Mouse (Mus musculus): ENCODE results near the gene Mtmr3. TPM values are rescaled to one million over a fixed set of nuclear protein-coding genes. Genes with fewer than 3 reads are reported as not detected.

Mtmr3 gene
- polyA plus RNA-seq, 1 experiment from 2014 or later, result 32.8 TPM

- 78% methylated on average over 2 of the region's 2 CpGs for WGBS
Measured at GRCm38 (mm10) chr11:4507421-4507820, 87.2 kb downstream of the Mtmr3 start.

GRCm38 (mm10) chr11:4506486-4506885, 88.2 kb downstream of the Mtmr3 start:
- Histone ChIP-seq H3K4me3 (ENCODE audit: low read depth, low read length) (no peak overlapping the region), H3K27ac (ENCODE audit: low read depth, low read length) (no peak overlapping the region), H3K4me1 (ENCODE audit: control insufficient read depth, insufficient read depth, low read length) (no peaks in the 10 kb centered on the region), H3K9me3 (ENCODE audit: control insufficient read depth, low read length) (no peaks in the 10 kb centered on the region), H3K36me3 (ENCODE audit: control insufficient read depth, insufficient read depth, low read length) (peaks cover 17% of the 10 kb centered on the region; the same call in 1 of the 2 replicates), H3K27me3 (ENCODE audit: control insufficient read depth, insufficient read depth, low read length) (no peaks in the 10 kb centered on the region), H3K9ac (replicated peaks; ENCODE audit: low read depth, low read length) (no peak overlapping the region), H3K4me2 (ENCODE audit: low read depth, low read length) (no peak overlapping the region)
- no peak for ATAC-seq (ENCODE audit: low read depth)
- WGBS, result 93% methylated on average over 2 of the region's 2 CpGs

More at GRCm38 (mm10) chr11:4507421-4507820, 87.2 kb downstream of the Mtmr3 start:
- no peak overlapping the region for H3K9ac ChIP-seq (replicated peaks; ENCODE audit: low read depth, low read length)
- H3K27me3 ChIP-seq (ENCODE audit: control insufficient read depth, insufficient read depth, low read length), result no peaks in the 10 kb centered on the region
- no peak overlapping the region for H3K4me2 ChIP-seq (ENCODE audit: low read depth, low read length)
- H3K4me3 ChIP-seq (ENCODE audit: low read depth, low read length), result no peak overlapping the region
- peaks cover 17% of the 10 kb centered on the region; the same call in 1 of the 2 replicates for H3K36me3 ChIP-seq (ENCODE audit: control insufficient read depth, insufficient read depth, low read length)
- no peaks in the 10 kb centered on the region for H3K4me1 ChIP-seq (ENCODE audit: control insufficient read depth, insufficient read depth, low read length)
- no peak for ATAC-seq (ENCODE audit: low read depth)
- no peaks in the 10 kb centered on the region for H3K9me3 ChIP-seq (ENCODE audit: control insufficient read depth, low read length)
- H3K27ac ChIP-seq (ENCODE audit: low read depth, low read length), result no peak overlapping the region

- Histone ChIP-seq H3K9me3 (ENCODE audit: control insufficient read depth, low read length) (no peaks in the 10 kb centered on the region), H3K9ac (replicated peaks; ENCODE audit: low read depth, low read length) (no peak overlapping the region), H3K27me3 (ENCODE audit: control insufficient read depth, insufficient read depth, low read length) (no peaks in the 10 kb centered on the region), H3K27ac (ENCODE audit: low read depth, low read length) (no peak overlapping the region), H3K4me1 (ENCODE audit: control insufficient read depth, insufficient read depth, low read length) (no peaks in the 10 kb centered on the region), H3K4me2 (ENCODE audit: low read depth, low read length) (no peak overlapping the region), H3K36me3 (ENCODE audit: control insufficient read depth, insufficient read depth, low read length) (peaks cover 35% of the 10 kb centered on the region), H3K4me3 (ENCODE audit: low read depth, low read length) (no peak overlapping the region)
- no peak for ATAC-seq (ENCODE audit: low read depth)
- WGBS, result 77% methylated on average over 2 of the region's 2 CpGs
Measured at GRCm38 (mm10) chr11:4502206-4502605, 92.5 kb downstream of the Mtmr3 start.

- H3K4me1 ChIP-seq (ENCODE audit: control insufficient read depth, insufficient read depth, low read length), result no peaks in the 10 kb centered on the region
- no peak overlapping the region for H3K4me3 ChIP-seq (ENCODE audit: low read depth, low read length)
- ATAC-seq (ENCODE audit: low read depth), result no peak
- no peak overlapping the region for H3K27ac ChIP-seq (ENCODE audit: low read depth, low read length)
- no peak overlapping the region for H3K9ac ChIP-seq (replicated peaks; ENCODE audit: low read depth, low read length)
- H3K4me2 ChIP-seq (ENCODE audit: low read depth, low read length), result no peak overlapping the region
- 86% methylated on average over 4 of the region's 4 CpGs for WGBS
- H3K9me3 ChIP-seq (ENCODE audit: control insufficient read depth, low read length), result no peaks in the 10 kb centered on the region
- no peaks in the 10 kb centered on the region for H3K27me3 ChIP-seq (ENCODE audit: control insufficient read depth, insufficient read depth, low read length)
- H3K36me3 ChIP-seq (ENCODE audit: control insufficient read depth, insufficient read depth, low read length), result peaks cover 35% of the 10 kb centered on the region
Measured at GRCm38 (mm10) chr11:4500826-4501225, 93.8 kb downstream of the Mtmr3 start.

GRCm38 (mm10) chr11:4500261-4500660, 94.4 kb downstream of the Mtmr3 start:
- 100% methylated on average over 1 of the region's 1 CpGs for WGBS
- no peaks in the 10 kb centered on the region for H3K4me1 ChIP-seq (ENCODE audit: control insufficient read depth, insufficient read depth, low read length)
- H3K36me3 ChIP-seq (ENCODE audit: control insufficient read depth, insufficient read depth, low read length), result peaks cover 36% of the 10 kb centered on the region
- H3K4me3 ChIP-seq (ENCODE audit: low read depth, low read length), result no peak overlapping the region
- no peak overlapping the region for H3K9ac ChIP-seq (replicated peaks; ENCODE audit: low read depth, low read length)
- no peaks in the 10 kb centered on the region for H3K9me3 ChIP-seq (ENCODE audit: control insufficient read depth, low read length)
- no peak overlapping the region for H3K27ac ChIP-seq (ENCODE audit: low read depth, low read length)
- H3K27me3 ChIP-seq (ENCODE audit: control insufficient read depth, insufficient read depth, low read length), result no peaks in the 10 kb centered on the region
- no peak for ATAC-seq (ENCODE audit: low read depth)
- H3K4me2 ChIP-seq (ENCODE audit: low read depth, low read length), result no peak overlapping the region

- no peak for ATAC-seq (ENCODE audit: low read depth)
- Histone ChIP-seq H3K4me2 (ENCODE audit: low read depth, low read length) (no peak overlapping the region), H3K9ac (replicated peaks; ENCODE audit: low read depth, low read length) (no peak overlapping the region), H3K4me3 (ENCODE audit: low read depth, low read length) (no peak overlapping the region), H3K36me3 (ENCODE audit: control insufficient read depth, insufficient read depth, low read length) (peaks cover 34% of the 10 kb centered on the region), H3K9me3 (ENCODE audit: control insufficient read depth, low read length) (no peaks in the 10 kb centered on the region), H3K4me1 (ENCODE audit: control insufficient read depth, insufficient read depth, low read length) (no peaks in the 10 kb centered on the region), H3K27ac (ENCODE audit: low read depth, low read length) (no peak overlapping the region), H3K27me3 (ENCODE audit: control insufficient read depth, insufficient read depth, low read length) (no peaks in the 10 kb centered on the region)
- WGBS, result 83% methylated on average over 2 of the region's 2 CpGs
Measured at GRCm38 (mm10) chr11:4499456-4499855, 95.2 kb downstream of the Mtmr3 start.

- Histone ChIP-seq H3K9ac (replicated peaks; ENCODE audit: low read depth, low read length) (no peak overlapping the region), H3K27me3 (ENCODE audit: control insufficient read depth, insufficient read depth, low read length) (no peaks in the 10 kb centered on the region), H3K9me3 (ENCODE audit: control insufficient read depth, low read length) (no peaks in the 10 kb centered on the region), H3K4me3 (ENCODE audit: low read depth, low read length) (no peak overlapping the region), H3K4me2 (ENCODE audit: low read depth, low read length) (no peak overlapping the region), H3K36me3 (ENCODE audit: control insufficient read depth, insufficient read depth, low read length) (peaks cover 31% of the 10 kb centered on the region), H3K27ac (ENCODE audit: low read depth, low read length) (no peak overlapping the region), H3K4me1 (ENCODE audit: control insufficient read depth, insufficient read depth, low read length) (no peaks in the 10 kb centered on the region)
- WGBS, result 83% methylated on average over 9 of the region's 9 CpGs
- no peak for ATAC-seq (ENCODE audit: low read depth)
Measured at GRCm38 (mm10) chr11:4498774-4499173, 95.9 kb downstream of the Mtmr3 start.

GRCm38 (mm10) chr11:4497501-4498118, 97.1 kb downstream of the Mtmr3 start:
- no peak overlapping the region for H3K9ac ChIP-seq (replicated peaks; ENCODE audit: low read depth, low read length)
- H3K36me3 ChIP-seq (ENCODE audit: control insufficient read depth, insufficient read depth, low read length), result peaks cover 25% of the 10 kb centered on the region
- no peak for ATAC-seq (ENCODE audit: low read depth)
- no peak overlapping the region for H3K4me2 ChIP-seq (ENCODE audit: low read depth, low read length)
- H3K4me3 ChIP-seq (ENCODE audit: low read depth, low read length), result no peak overlapping the region
- no peaks in the 10 kb centered on the region for H3K9me3 ChIP-seq (ENCODE audit: control insufficient read depth, low read length)
- H3K4me1 ChIP-seq (ENCODE audit: control insufficient read depth, insufficient read depth, low read length), result no peaks in the 10 kb centered on the region
- H3K27me3 ChIP-seq (ENCODE audit: control insufficient read depth, insufficient read depth, low read length), result no peaks in the 10 kb centered on the region
- no peak overlapping the region for H3K27ac ChIP-seq (ENCODE audit: low read depth, low read length)
- WGBS, result 68% methylated on average over 10 of the region's 10 CpGs

- Histone ChIP-seq H3K4me1 (ENCODE audit: control insufficient read depth, insufficient read depth, low read length) (no peaks in the 10 kb centered on the region), H3K27me3 (ENCODE audit: control insufficient read depth, insufficient read depth, low read length) (no peaks in the 10 kb centered on the region), H3K9me3 (ENCODE audit: control insufficient read depth, low read length) (no peaks in the 10 kb centered on the region), H3K9ac (replicated peaks; ENCODE audit: low read depth, low read length) (no peak overlapping the region), H3K36me3 (ENCODE audit: control insufficient read depth, insufficient read depth, low read length) (peaks cover 46% of the 10 kb centered on the region), H3K27ac (ENCODE audit: low read depth, low read length) (no peak overlapping the region), H3K4me3 (ENCODE audit: low read depth, low read length) (no peak overlapping the region), H3K4me2 (ENCODE audit: low read depth, low read length) (no peak overlapping the region)
- ATAC-seq (ENCODE audit: low read depth), result no peak
- 91% methylated on average over 4 of the region's 4 CpGs for WGBS
Measured at GRCm38 (mm10) chr11:4495021-4495540, 99.6 kb downstream of the Mtmr3 start.
